Mouse (Mus musculus) lung, adult 10 weeks (tissue): ENCODE measurements around the gene Taar7f. TPM values are rescaled to one million over a fixed set of nuclear protein-coding genes. Genes with fewer than 3 reads are reported as not detected.

Experiments used
- polyA plus RNA-seq: library from polyadenylated mRNA; stranded (reverse); fragments of 350-450 nt; fragmentation: Illumina TruSeq; extraction: RNeasy Lipid Tissue Mini Kit (QIAGEN cat#74804); gene quantifications from one replicate; pipeline ENCODE4 v1.2.3, GENCODE M21; 2014; ENCODE audit warnings: low read depth, low replicate concordance; ENCODE audit not compliant: insufficient read depth

The Taar7f gene
- polyA plus RNA-seq: not detected

GRCm38 (mm10) chr10:24049210-24049609 lies at the start of gene Taar7f:
Gene Taar7f (plus strand): TSS chr10:24049510.

GRCm38 (mm10) chr10:23999639-24000038 lies 49.7 kb upstream of the Taar7f start, which contains the start of gene Taar7b:
Gene Taar7b (plus strand): TSS chr10:23999939.

DNA sequence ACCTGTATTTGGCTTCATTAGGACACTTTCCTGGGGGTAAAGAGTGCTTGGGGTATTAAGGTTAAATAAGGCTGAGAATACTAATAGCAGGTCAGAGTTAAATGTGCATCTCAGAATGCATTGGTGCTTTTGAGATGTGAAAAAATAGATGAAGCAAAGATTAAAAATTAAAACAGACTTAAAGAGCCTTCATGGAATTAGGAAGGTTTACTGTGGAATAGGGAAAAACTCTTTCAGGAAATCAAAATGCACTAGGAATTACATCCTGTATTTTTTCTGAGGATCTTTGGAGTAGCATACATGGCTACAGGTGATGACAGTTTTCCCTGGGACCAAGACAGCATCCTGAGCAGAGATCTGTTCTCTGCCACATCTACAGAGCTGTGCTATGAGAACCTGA lies 22.4 kb upstream of the Taar7f start, which contains the start of gene Taar7d:
Gene Taar7d, plus strand, starts transcription at position 301 of the 400 bp plus-strand sequence.

DNA sequence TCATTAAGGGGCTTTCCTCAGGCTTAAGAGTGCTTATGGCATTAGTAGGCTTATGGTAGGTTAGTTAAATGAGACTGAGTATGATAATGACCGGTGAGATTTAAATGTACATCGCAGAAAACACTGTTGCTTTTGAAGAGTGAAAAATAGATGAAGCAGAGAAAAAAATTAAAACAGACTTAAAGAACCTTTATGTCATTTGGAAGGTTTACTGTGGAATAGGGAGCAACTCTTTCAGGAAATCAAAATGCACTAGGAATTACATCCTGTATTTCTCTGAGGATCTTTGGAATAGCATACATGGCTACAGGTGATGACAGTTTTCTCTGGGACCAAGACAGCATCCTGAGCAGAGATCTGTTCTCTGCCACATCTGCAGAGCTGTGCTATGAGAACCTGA lies 12.0 kb upstream of the Taar7f start, which contains the start of gene Taar7e:
Gene Taar7e, plus strand, starts transcription at position 301 of the 400 bp plus-strand sequence.

DNA sequence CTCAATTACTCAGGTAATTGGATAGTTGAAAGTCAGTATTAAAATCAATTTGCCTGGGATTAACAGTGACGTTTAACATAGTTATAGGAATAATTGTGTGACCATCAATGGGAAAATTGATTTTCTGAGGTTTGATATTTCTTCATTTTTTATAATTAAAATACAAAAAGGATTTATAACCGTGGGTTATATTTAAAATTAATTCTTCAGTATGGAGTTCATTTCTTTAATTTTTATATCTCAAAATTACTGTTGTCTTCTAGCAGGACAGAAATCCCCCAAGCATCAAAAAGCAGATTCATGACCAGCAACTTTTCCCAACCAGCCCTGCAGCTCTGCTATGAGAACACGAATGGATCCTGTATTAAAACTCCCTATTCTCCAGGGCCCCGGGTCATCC lies 26.9 kb downstream of the Taar7f start, which contains the start of gene Taar8a:
Gene Taar8a, plus strand, starts transcription at position 301 of the 400 bp plus-strand sequence.

DNA sequence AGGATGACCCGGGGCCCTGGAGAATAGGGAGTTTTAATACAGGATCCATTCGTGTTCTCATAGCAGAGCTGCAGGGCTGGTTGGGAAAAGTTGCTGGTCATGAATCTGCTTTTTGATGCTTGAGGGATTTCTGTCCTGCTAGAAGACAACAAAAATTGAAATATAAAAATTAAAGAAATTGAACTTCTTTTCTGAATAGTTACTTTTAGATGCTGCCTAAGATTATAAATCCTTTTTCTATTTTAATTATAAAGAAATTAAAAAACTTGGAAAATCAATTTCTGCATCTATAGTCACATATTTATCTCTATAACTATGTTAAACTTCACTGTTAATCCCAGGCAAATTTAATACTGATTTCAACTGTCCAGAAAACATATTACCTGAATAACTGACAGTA lies 42.9 kb downstream of the Taar7f start, which contains the start of gene Taar8b:
Gene Taar8b, minus strand, starts transcription at position 101 of the 400 bp plus-strand sequence.

Other genes with a start within 250 kb of the Taar7f start
- 6.3 TPM for gene Vnn3, start 198.0 kb upstream of the Taar7f start, polyA plus RNA-seq
- gene Vnn1, start 154.8 kb upstream of the Taar7f start, polyA plus RNA-seq: 8.9 TPM
- gene Taar1, start 129.2 kb upstream of the Taar7f start, polyA plus RNA-seq: not detected
- 0.24 TPM for gene Taar2, start 110.9 kb upstream of the Taar7f start, polyA plus RNA-seq
- gene Taar3, start 100.0 kb upstream of the Taar7f start, polyA plus RNA-seq: not detected
- gene Taar4, start 89.0 kb upstream of the Taar7f start, polyA plus RNA-seq: not detected
- not detected for gene Taar5, start 78.8 kb upstream of the Taar7f start, polyA plus RNA-seq
- gene Taar6, start 63.9 kb upstream of the Taar7f start, polyA plus RNA-seq: not detected
- not detected for gene Taar7a, start 56.0 kb upstream of the Taar7f start, polyA plus RNA-seq
- gene Taar7b, start 49.6 kb upstream of the Taar7f start, polyA plus RNA-seq: not detected
- gene Taar7d, start 22.3 kb upstream of the Taar7f start, polyA plus RNA-seq: not detected
- not detected for gene Taar7e, start 11.9 kb upstream of the Taar7f start, polyA plus RNA-seq
- not detected for gene Taar8a, start 27.0 kb downstream of the Taar7f start, polyA plus RNA-seq
- not detected for gene Taar8b, start 42.8 kb downstream of the Taar7f start, polyA plus RNA-seq
- not detected for gene Taar8c, start 52.4 kb downstream of the Taar7f start, polyA plus RNA-seq
- gene Taar9, start 60.0 kb downstream of the Taar7f start, polyA plus RNA-seq: not detected
- 90.9 TPM for gene Stx7, start 99.8 kb downstream of the Taar7f start, polyA plus RNA-seq
- 0.21 TPM for gene Moxd1, start 174.0 kb downstream of the Taar7f start, polyA plus RNA-seq